Mouse (Mus musculus) G1E (cell line): ENCODE measurements around the gene Slc25a47. TPM values are rescaled to one million over a fixed set of nuclear protein-coding genes. Genes with fewer than 3 reads are reported as not detected.

Experiments
- ATAC-seq: 2 replicates; pipeline ENCODE4 v1.8.0; 2016; ENCODE audit warnings: mild to moderate bottlenecking; ENCODE audit not compliant: insufficient number of reproducible peaks, poor library complexity, low FRiP score, severe bottlenecking; ENCODE audit errors: extremely low read depth
- DNase-seq: peaks from one replicate; pipeline ENCODE4 v3.0.0; 2012; ENCODE audit warnings: low spot score
- H3K27me3 ChIP-seq: 2 replicates; pipeline ENCODE4 v1.6.1; 2012; ENCODE audit warnings: mild to moderate bottlenecking, low read length, inconsistent platforms; ENCODE audit not compliant: insufficient read depth
- H3K36me3 ChIP-seq: replicated peaks from 2 replicates; pipeline ENCODE3; 2012; ENCODE audit warnings: mild to moderate bottlenecking, inconsistent platforms
- H3K4me1 ChIP-seq: 2 replicates; pipeline ENCODE4 v1.6.1; 2012; ENCODE audit warnings: low read depth, low read length, inconsistent platforms, mixed read lengths; ENCODE audit not compliant: insufficient read depth
- H3K4me3 ChIP-seq: 2 replicates; pipeline ENCODE4 v1.5.1; 2012; ENCODE audit warnings: low read depth, mild to moderate bottlenecking, inconsistent platforms, low read length, moderate library complexity, mixed read lengths
- H3K9me3 ChIP-seq: replicated peaks from 2 replicates; pipeline ENCODE4 v1.6.1; 2012; ENCODE audit warnings: inconsistent platforms
- CTCF ChIP-seq: IDR thresholded peaks from 2 replicates; pipeline ENCODE4 v1.5.1; 2012; ENCODE audit warnings: low read depth, low read length, inconsistent platforms, mixed read lengths
- GATA1 ChIP-seq: IDR thresholded peaks from 2 replicates; pipeline ENCODE4 v1.6.1; 2012; ENCODE audit warnings: borderline replicate concordance, low read length, inconsistent platforms, mixed read lengths
- GATA2 ChIP-seq: IDR thresholded peaks from 2 replicates; pipeline ENCODE4 v1.6.1; 2012; ENCODE audit warnings: low read depth, low read length, inconsistent platforms, borderline replicate concordance
- POLR2AphosphoS5 ChIP-seq: IDR thresholded peaks from 2 replicates; pipeline ENCODE4 v1.6.1; 2012; ENCODE audit warnings: low read depth, low read length, inconsistent platforms; ENCODE audit not compliant: insufficient replicate concordance
- TAL1 ChIP-seq: conservative IDR thresholded peaks from 2 replicates; pipeline ENCODE4 v1.6.1; 2012; ENCODE audit warnings: low read depth, low read length, inconsistent platforms, mixed read lengths
- polyA plus RNA-seq: library from polyadenylated mRNA; stranded (reverse); fragments of >175 nt; gene quantifications from 2 replicates; pipeline ENCODE4 v1.2.3, GENCODE M21; 2012
- total RNA-seq, 2 experiments: library from RNA; stranded (forward) in 1 of 2; stranded (reverse) in 1 of 2; fragments of 200-1000 nt in 1 of 2; fragments of >200 nt in 1 of 2; fragmentation: Nextera tagmentation in 1 of 2; gene quantifications; 2 replicates each; pipeline ENCODE4 v1.2.3; 2014 to 2017

The Slc25a47 gene
- total and polyA plus RNA-seq, 3 experiments: 0.65 to 4.6 (median 4.2) TPM

DNA sequence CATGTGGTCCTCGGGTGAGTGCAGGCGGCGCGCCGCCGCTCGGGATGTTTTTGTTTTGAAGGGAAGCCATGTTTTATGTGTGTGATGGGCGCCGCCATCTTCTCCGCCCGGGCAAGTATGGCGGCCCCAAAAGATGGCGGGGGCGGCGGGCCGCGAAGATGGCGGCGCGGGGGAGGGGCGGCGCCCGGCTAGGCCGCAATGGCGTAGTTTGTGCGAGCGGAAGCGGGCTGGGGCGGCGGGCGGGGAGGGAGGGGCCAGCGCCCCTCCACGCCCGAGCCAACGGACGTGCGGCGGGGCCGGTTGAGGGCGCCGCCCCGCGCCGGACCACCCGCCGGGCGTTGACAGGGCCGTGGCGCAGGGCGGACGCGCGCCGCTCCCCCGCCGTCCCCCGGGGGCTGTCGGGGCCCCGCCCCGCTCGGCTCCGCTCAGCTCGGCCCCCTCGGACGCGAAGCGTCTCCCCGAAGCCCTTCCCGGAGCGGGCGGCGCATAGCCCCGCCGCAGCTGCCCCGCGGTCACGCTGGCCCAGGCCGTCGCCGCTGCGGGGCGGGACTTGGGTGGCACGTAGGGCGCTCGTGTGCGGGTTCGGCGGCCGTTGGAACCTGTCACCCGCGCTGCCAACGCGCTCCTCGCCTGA, 41.7 kb upstream of the Slc25a47 start:
- Histone ChIP-seq H3K27me3 (no peaks in the 10 kb centered on the region), H3K4me3 (peak overlapping the region; percentile 100), H3K36me3 (peaks cover 44% of the 10 kb centered on the region), H3K4me1 (peaks cover 54% of the 10 kb centered on the region), H3K9me3 (no peaks in the 10 kb centered on the region; the same call in 1 of the 2 replicates)
- TF ChIP-seq TAL1 (no peak), POLR2AphosphoS5 (0 out of 2 replicates have a peak, but pooled peaks have one; percentile 41), GATA1 (no peak)
- DNase-seq (peak; percentile 79), ATAC-seq (peak; percentile 16)

- peak; percentile 31 for ATAC-seq
- Histone ChIP-seq H3K27me3 (no peaks in the 10 kb centered on the region), H3K4me3 (peak overlapping the region; percentile 100), H3K9me3 (no peaks in the 10 kb centered on the region; the same call in 1 of the 2 replicates), H3K36me3 (peaks cover 48% of the 10 kb centered on the region), H3K4me1 (peaks cover 52% of the 10 kb centered on the region)
- TF ChIP-seq GATA1 (no peak), GATA2 (no peak), CTCF (no peak), POLR2AphosphoS5 (no peak), TAL1 (no peak)
- DNase-seq: peak; percentile 52
Observed at GRCm38 (mm10) chr12:108794979-108795537, 40.8 kb upstream of the Slc25a47 start.

- Histone ChIP-seq H3K4me3 (no peak overlapping the region), H3K9me3 (no peaks in the 10 kb centered on the region; the same call in 1 of the 2 replicates), H3K27me3 (no peaks in the 10 kb centered on the region), H3K36me3 (peaks cover 80% of the 10 kb centered on the region), H3K4me1 (peaks cover 85% of the 10 kb centered on the region)
- no peak for ATAC-seq
- no peak for TF ChIP-seq POLR2AphosphoS5
- TF ChIP-seq GATA1: no peak
- no peak for DNase-seq
Observed at GRCm38 (mm10) chr12:108801613-108802012, 34.2 kb upstream of the Slc25a47 start.

- ATAC-seq (no peak), DNase-seq (no peak)
- TF ChIP-seq POLR2AphosphoS5: no peak
- no peak for TF ChIP-seq GATA1
- no peak for TF ChIP-seq GATA2
- TF ChIP-seq CTCF: no peak
- TF ChIP-seq TAL1: no peak
- H3K4me1 ChIP-seq: peaks cover 80% of the 10 kb centered on the region
- H3K27me3 ChIP-seq: no peaks in the 10 kb centered on the region
- H3K9me3 ChIP-seq: no peaks in the 10 kb centered on the region
- no peak overlapping the region for H3K4me3 ChIP-seq
- H3K36me3 ChIP-seq: peaks cover 90% of the 10 kb centered on the region
Observed at GRCm38 (mm10) chr12:108804388-108804787, 31.5 kb upstream of the Slc25a47 start.

- no peaks in the 10 kb centered on the region for H3K27me3 ChIP-seq
- H3K4me1 ChIP-seq: peaks cover 67% of the 10 kb centered on the region
- TF ChIP-seq TAL1: no peak
- no peak for TF ChIP-seq CTCF
- no peak for TF ChIP-seq GATA1
- TF ChIP-seq POLR2AphosphoS5: no peak
- no peak for TF ChIP-seq GATA2
- H3K9me3 ChIP-seq: no peaks in the 10 kb centered on the region
- H3K4me3 ChIP-seq: no peak overlapping the region
- H3K36me3 ChIP-seq: peaks cover 91% of the 10 kb centered on the region
- DNase-seq (no peak), ATAC-seq (no peak)
Observed at GRCm38 (mm10) chr12:108808465-108808864, 27.4 kb upstream of the Slc25a47 start.

GRCm38 (mm10) chr12:108809771-108810170, 26.1 kb upstream of the Slc25a47 start:
- Histone ChIP-seq H3K36me3 (peaks cover 94% of the 10 kb centered on the region), H3K4me3 (no peak overlapping the region), H3K4me1 (peaks cover 63% of the 10 kb centered on the region), H3K9me3 (no peaks in the 10 kb centered on the region), H3K27me3 (no peaks in the 10 kb centered on the region)
- no peak for TF ChIP-seq CTCF
- TF ChIP-seq POLR2AphosphoS5: no peak
- no peak for TF ChIP-seq GATA2
- no peak for TF ChIP-seq TAL1
- no peak for TF ChIP-seq GATA1
- ATAC-seq (no peak), DNase-seq (no peak)
